Mouse (Mus musculus) thymus, adult 2 months (tissue): ENCODE results near the gene Wdr13.

Experiments used
- CTCF ChIP-seq: fragments of 200-500 bp; IDR thresholded peaks from 2 replicates; pipeline ENCODE4 v1.5.1; 2012; ENCODE audit warnings: mild to moderate bottlenecking, control low read depth, low read length, moderate library complexity, borderline replicate concordance; ENCODE audit not compliant: control insufficient read depth, poor library complexity, insufficient read depth; ENCODE audit errors: extremely low read depth
- POLR2A ChIP-seq: fragments of 200-500 bp; IDR thresholded peaks from 2 replicates; pipeline ENCODE4 v1.6.1; 2012; ENCODE audit warnings: mild to moderate bottlenecking, low read length, control low read depth, moderate library complexity; ENCODE audit not compliant: control insufficient read depth, poor library complexity, insufficient read depth; ENCODE audit errors: extremely low read depth

DNA sequence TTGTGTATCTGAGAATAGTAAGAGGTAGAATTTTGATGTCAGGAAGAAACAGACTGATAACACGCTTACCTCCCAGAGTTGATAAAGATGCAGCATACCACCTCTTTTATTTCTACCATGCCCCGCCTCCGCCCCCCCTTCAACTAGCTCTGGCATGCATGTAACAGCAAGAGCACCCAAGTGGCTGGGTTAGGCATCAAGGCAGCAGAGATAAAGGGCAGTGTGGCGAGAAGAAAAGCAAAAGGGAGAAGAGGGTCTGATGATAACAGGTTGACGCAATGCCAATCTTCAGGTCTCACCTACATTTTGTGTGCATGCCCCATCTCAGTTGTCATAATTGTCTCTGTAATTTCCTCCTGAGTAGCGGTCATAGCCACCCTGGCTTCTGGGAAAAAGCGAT is 10.3 kb upstream of the Wdr13 start:
- TF ChIP-seq CTCF (no peak), POLR2A (no peak)
